Mouse (Mus musculus) intestine, embryonic 14.5 days (tissue): Measurements from ENCODE around the gene Ces3a. TPM values are rescaled to one million over a fixed set of nuclear protein-coding genes. Genes with fewer than 3 reads are reported as not detected.
A peak's percentile ranks its signal among the peaks of the same experiment; 100 is the strongest.

Source experiments
- ATAC-seq: fragments of 200-750 bp; cut with Nextera tagmentation; replicated peaks from 2 replicates; pipeline ENCODE4 v1.8.0; 2017; ENCODE audit warnings: low read depth, moderate number of reproducible peaks, moderate TSS enrichment, moderate library complexity; ENCODE audit not compliant: low FRiP score, low TSS enrichment
- DNase-seq: peaks from one replicate; pipeline ENCODE4 v3.0.0-alpha.2; 2018; ENCODE audit warnings: low spot score
- H3K27ac ChIP-seq: fragments of 300-500 bp; sonication (generic); 2 replicates; pipeline ENCODE4 v1.5.1; 2014; ENCODE audit warnings: low read depth, mild to moderate bottlenecking, control low read depth
- H3K27me3 ChIP-seq: fragments of 300-500 bp; sonication (generic); replicated peaks from 2 replicates; pipeline ENCODE4 v1.6.1; 2014; ENCODE audit warnings: low read length, control low read depth; ENCODE audit not compliant: control insufficient read depth, insufficient read depth
- H3K36me3 ChIP-seq: fragments of 300-500 bp; sonication (generic); 2 replicates; pipeline ENCODE4 v1.6.1; 2014; ENCODE audit warnings: low read length, control low read depth; ENCODE audit not compliant: control insufficient read depth, insufficient read depth
- H3K4me1 ChIP-seq: fragments of 300-500 bp; sonication (generic); replicated peaks from 2 replicates; pipeline ENCODE4 v1.6.1; 2014; ENCODE audit warnings: low read length, control low read depth, mixed read lengths; ENCODE audit not compliant: control insufficient read depth, insufficient read depth
- H3K4me2 ChIP-seq: fragments of 300-500 bp; sonication (generic); 2 replicates; pipeline ENCODE4 v1.6.1; 2014; ENCODE audit warnings: low read length
- H3K4me3 ChIP-seq: fragments of 300-500 bp; sonication (generic); 2 replicates; pipeline ENCODE4 v1.5.1; 2014; ENCODE audit warnings: low read depth, low read length, control low read depth, mixed read lengths
- H3K9ac ChIP-seq: fragments of 300-500 bp; sonication (generic); 2 replicates; pipeline ENCODE4 v1.6.1; 2014; ENCODE audit warnings: mild to moderate bottlenecking, low read length
- H3K9me3 ChIP-seq: fragments of 300-500 bp; sonication (generic); 2 replicates; pipeline ENCODE4 v1.6.1; 2016; ENCODE audit warnings: low read length, control low read depth; ENCODE audit not compliant: control insufficient read depth
- WGBS: fragments of 180-500 bp; shearing (Covaris S2); extraction: QIAGEN DNeasy Blood & Tissue Kit; methylation state at CpG from one replicate; pipeline ENCODE4 v1.1.7; 2014; 5-methylcytosine and 5-hydroxymethylcytosine counted together
- polyA plus RNA-seq: library from polyadenylated mRNA; unstranded; fragments of >200 nt; fragmentation: Nextera tagmentation; extraction: Ambion mirVana; gene quantifications from 2 replicates; pipeline ENCODE4 v1.2.1, GENCODE M21; 2014

Gene Ces3a
- not detected in 2 replicates for polyA plus RNA-seq

- Histone ChIP-seq H3K4me2 (no peak within 1 kb of the TSS), H3K9me3 (no peaks in the 10 kb centered on the region), H3K9ac (no peak within 1 kb of the TSS), H3K27ac (no peak within 1 kb of the TSS), H3K36me3 (no peaks in the 10 kb centered on the region), H3K4me3 (no peak within 1 kb of the TSS), H3K27me3 (no peaks in the 10 kb centered on the region), H3K4me1 (no peaks in the 10 kb centered on the region)
- ATAC-seq (no peak), DNase-seq (no peak)
- WGBS = 63% methylated on average over 3 of the region's 3 CpGs
These were observed at the start of gene Ces3a for GRCm38 (mm10) chr8:105048371-105048854. Ces3a (plus strand) TSS chr8:105048601.

GRCm38 (mm10) chr8:104999183-104999582 is 49.2 kb upstream of the Ces3a start:
- no peaks in the 10 kb centered on the region for H3K27me3 ChIP-seq
- H3K36me3 ChIP-seq = no peaks in the 10 kb centered on the region
- DNase-seq (no peak), ATAC-seq (no peak)
- no peaks in the 10 kb centered on the region for H3K9me3 ChIP-seq
- H3K27ac ChIP-seq = no peak overlapping the region
- 77% methylated on average over 6 of the region's 6 CpGs for WGBS
- H3K4me3 ChIP-seq = no peak overlapping the region
- H3K9ac ChIP-seq = no peak overlapping the region
- no peak overlapping the region for H3K4me2 ChIP-seq
- no peaks in the 10 kb centered on the region for H3K4me1 ChIP-seq

GRCm38 (mm10) chr8:105000586-105000985 is 47.8 kb upstream of the Ces3a start, which contains the start of gene Ces2h:
Ces2h (plus strand) TSS chr8:105000853.
- no peak within 1 kb of the TSS for H3K4me2 ChIP-seq
- DNase-seq = peak; percentile 53
- WGBS = 72% methylated on average over 7 of the region's 7 CpGs
- H3K36me3 ChIP-seq = no peaks in the 10 kb centered on the region
- H3K4me1 ChIP-seq = no peaks in the 10 kb centered on the region
- ATAC-seq = no peak
- no peak within 1 kb of the TSS for H3K4me3 ChIP-seq
- H3K27me3 ChIP-seq = no peaks in the 10 kb centered on the region
- no peaks in the 10 kb centered on the region for H3K9me3 ChIP-seq
- no peak within 1 kb of the TSS for H3K27ac ChIP-seq
- no peak within 1 kb of the TSS for H3K9ac ChIP-seq

GRCm38 (mm10) chr8:105010000-105010399 is 38.4 kb upstream of the Ces3a start:
- Histone ChIP-seq H3K36me3 (no peaks in the 10 kb centered on the region), H3K4me1 (no peaks in the 10 kb centered on the region), H3K4me3 (no peak overlapping the region), H3K9me3 (no peaks in the 10 kb centered on the region), H3K27me3 (no peaks in the 10 kb centered on the region), H3K27ac (no peak overlapping the region), H3K9ac (no peak overlapping the region), H3K4me2 (no peak overlapping the region)
- WGBS = 79% methylated on average over 2 of the region's 2 CpGs
- DNase-seq = no peak
- no peak for ATAC-seq

GRCm38 (mm10) chr8:105011136-105011535 is 37.3 kb upstream of the Ces3a start:
- no peaks in the 10 kb centered on the region for H3K27me3 ChIP-seq
- ATAC-seq (no peak), DNase-seq (peak; percentile 20)
- no peak overlapping the region for H3K4me2 ChIP-seq
- H3K4me1 ChIP-seq = no peaks in the 10 kb centered on the region
- H3K27ac ChIP-seq = no peak overlapping the region
- H3K9me3 ChIP-seq = no peaks in the 10 kb centered on the region
- no peak overlapping the region for H3K9ac ChIP-seq
- no peak overlapping the region for H3K4me3 ChIP-seq
- H3K36me3 ChIP-seq = no peaks in the 10 kb centered on the region
- 82% methylated on average over 12 of the region's 12 CpGs for WGBS

- Histone ChIP-seq H3K9ac (no peak overlapping the region), H3K4me2 (no peak overlapping the region), H3K36me3 (no peaks in the 10 kb centered on the region), H3K27me3 (no peaks in the 10 kb centered on the region), H3K27ac (no peak overlapping the region), H3K9me3 (no peaks in the 10 kb centered on the region), H3K4me1 (no peaks in the 10 kb centered on the region), H3K4me3 (no peak overlapping the region)
- ATAC-seq (no peak), DNase-seq (no peak)
- WGBS = 87% methylated on average over 5 of the region's 5 CpGs
These were observed 34.0 kb upstream of the Ces3a start for GRCm38 (mm10) chr8:105014391-105014790.

GRCm38 (mm10) chr8:105021954-105022353 is 26.4 kb upstream of the Ces3a start:
- H3K9ac ChIP-seq = no peak overlapping the region
- ATAC-seq (no peak), DNase-seq (no peak)
- 74% methylated on average over 1 of the region's 1 CpGs for WGBS
- no peaks in the 10 kb centered on the region for H3K9me3 ChIP-seq
- H3K4me1 ChIP-seq = no peaks in the 10 kb centered on the region
- H3K4me3 ChIP-seq = no peak overlapping the region
- no peak overlapping the region for H3K4me2 ChIP-seq
- H3K27ac ChIP-seq = no peak overlapping the region
- no peaks in the 10 kb centered on the region for H3K36me3 ChIP-seq
- H3K27me3 ChIP-seq = no peaks in the 10 kb centered on the region

- no peak overlapping the region for H3K4me2 ChIP-seq
- 78% methylated on average over 1 of the region's 1 CpGs for WGBS
- no peaks in the 10 kb centered on the region for H3K9me3 ChIP-seq
- H3K4me1 ChIP-seq = no peaks in the 10 kb centered on the region
- ATAC-seq (no peak), DNase-seq (no peak)
- no peak overlapping the region for H3K4me3 ChIP-seq
- no peaks in the 10 kb centered on the region for H3K27me3 ChIP-seq
- H3K36me3 ChIP-seq = no peaks in the 10 kb centered on the region
- H3K9ac ChIP-seq = no peak overlapping the region
- H3K27ac ChIP-seq = no peak overlapping the region
These were observed 25.3 kb upstream of the Ces3a start for GRCm38 (mm10) chr8:105023087-105023486.

- Histone ChIP-seq H3K27ac (no peak overlapping the region), H3K4me3 (no peak overlapping the region), H3K27me3 (no peaks in the 10 kb centered on the region), H3K4me2 (no peak overlapping the region), H3K4me1 (no peaks in the 10 kb centered on the region), H3K36me3 (no peaks in the 10 kb centered on the region), H3K9me3 (no peaks in the 10 kb centered on the region), H3K9ac (no peak overlapping the region)
- no peak for ATAC-seq
- WGBS = 62% methylated on average over 2 of the region's 2 CpGs
- no peak for DNase-seq
These were observed 23.4 kb upstream of the Ces3a start for GRCm38 (mm10) chr8:105025050-105025449.
